Mouse (Mus musculus) stomach, postnatal 0 days (tissue): ENCODE measurements around the gene Mylk.

Experiments
- CTCF ChIP-seq: IDR thresholded peaks from 2 replicates; pipeline ENCODE4 v1.5.1; 2016; ENCODE audit warnings: antibody characterized with exemption, low read depth, mild to moderate bottlenecking, moderate library complexity
- EP300 ChIP-seq: optimal IDR thresholded peaks from 2 replicates; pipeline ENCODE3; 2016; ENCODE audit warnings: antibody characterized with exemption

DNA sequence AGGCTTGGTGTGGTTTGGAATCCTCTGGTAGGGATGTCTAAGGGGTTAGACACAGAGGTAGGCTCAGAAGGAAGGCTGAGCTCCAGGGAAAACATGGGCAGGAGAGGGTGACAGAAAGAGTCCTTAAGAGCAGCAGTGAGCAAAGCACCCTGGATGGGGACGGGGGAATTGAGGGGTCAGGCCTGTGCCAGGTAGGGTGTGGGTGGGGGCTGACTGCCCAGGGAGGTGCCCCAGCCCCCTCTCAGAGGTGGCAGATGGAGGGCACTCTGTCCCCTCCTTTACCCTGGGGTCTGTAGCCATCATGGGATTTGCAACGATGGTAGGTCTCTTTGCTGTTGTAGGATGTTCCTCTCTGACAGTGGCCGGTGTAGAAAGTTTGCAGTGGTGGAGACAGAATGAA is 201.3 kb downstream of the Mylk start:
- TF ChIP-seq CTCF (no peak), EP300 (no peak)
